Mouse (Mus musculus) neural tube, embryonic 14.5 days (tissue): ENCODE measurements around the gene Tsx. TPM values are rescaled to one million over a fixed set of nuclear protein-coding genes. Genes with fewer than 3 reads are reported as not detected.

Source experiments
- ATAC-seq: fragments of 200-750 bp; cut with Nextera tagmentation; 2 replicates; pipeline ENCODE4 v1.8.0; 2017; ENCODE audit warnings: low read depth, mild to moderate bottlenecking, moderate TSS enrichment, moderate library complexity
- H3K27ac ChIP-seq: fragments of 300-500 bp; sonication (generic); 2 replicates; pipeline ENCODE4 v1.5.1; 2014; ENCODE audit warnings: low read depth, mild to moderate bottlenecking, control low read depth, low read length, moderate library complexity, mixed read lengths
- H3K27me3 ChIP-seq: fragments of 300-500 bp; sonication (generic); 2 replicates; pipeline ENCODE4 v1.6.1; 2014; ENCODE audit warnings: low read length; ENCODE audit not compliant: control insufficient read depth, insufficient read depth
- H3K36me3 ChIP-seq: fragments of 300-500 bp; sonication (generic); 2 replicates; pipeline ENCODE4 v1.6.1; 2014; ENCODE audit warnings: low read length, mixed read lengths; ENCODE audit not compliant: control insufficient read depth, insufficient read depth
- H3K4me1 ChIP-seq: fragments of 300-500 bp; sonication (generic); 2 replicates; pipeline ENCODE4 v1.6.1; 2014; ENCODE audit warnings: low read length; ENCODE audit not compliant: control insufficient read depth, insufficient read depth
- H3K4me2 ChIP-seq: fragments of 300-500 bp; sonication (generic); 2 replicates; pipeline ENCODE4 v1.6.1; 2014; ENCODE audit warnings: mild to moderate bottlenecking, low read depth, low read length, control low read depth
- H3K4me3 ChIP-seq: fragments of 300-500 bp; sonication (generic); 2 replicates; pipeline ENCODE4 v1.5.1; 2014; ENCODE audit warnings: low read depth, low read length, control low read depth, mixed read lengths
- H3K9ac ChIP-seq: fragments of 300-500 bp; sonication (generic); replicated peaks from 2 replicates; pipeline ENCODE4 v1.6.1; 2014; ENCODE audit warnings: low read depth, mild to moderate bottlenecking, control low read depth, low read length, mixed read lengths
- H3K9me3 ChIP-seq: fragments of 300-500 bp; sonication (generic); 2 replicates; pipeline ENCODE4 v1.6.1; 2016; ENCODE audit warnings: low read length; ENCODE audit not compliant: control insufficient read depth
- WGBS: fragments of 180-500 bp; shearing (Covaris S2); extraction: QIAGEN DNeasy Blood & Tissue Kit; methylation state at CpG from one replicate; pipeline ENCODE4 v1.1.7; 2014; 5-methylcytosine and 5-hydroxymethylcytosine counted together
- polyA plus RNA-seq: library from polyadenylated mRNA; unstranded; fragments of >200 nt; fragmentation: Nextera tagmentation; extraction: Ambion mirVana; gene quantifications from 2 replicates; pipeline ENCODE4 v1.2.1, GENCODE M21; 2014

The Tsx gene
- polyA plus RNA-seq, result 0.35 TPM in 2 replicates

DNA sequence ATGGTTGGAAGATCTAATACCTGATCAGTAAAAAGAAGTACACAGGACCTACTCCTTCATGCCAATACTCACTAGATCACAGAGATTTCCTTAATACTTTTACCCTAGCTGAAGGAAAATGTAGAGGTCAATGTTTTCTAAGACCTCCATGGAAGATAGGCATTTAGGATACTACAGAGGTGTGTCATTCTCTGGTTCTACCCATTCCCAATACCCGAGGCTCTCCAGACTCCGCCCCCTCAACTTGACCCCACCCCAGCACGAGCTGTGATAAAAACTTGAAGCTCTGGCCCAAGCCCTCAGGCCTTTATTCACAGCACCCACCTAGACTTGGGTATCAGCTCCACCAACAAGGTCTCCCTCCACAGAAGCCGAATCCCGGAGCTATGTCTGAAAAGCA, at the start of gene Tsx:
Gene Tsx (plus strand): TSS at position 301 of the 400 bp plus-strand sequence.
- Histone ChIP-seq H3K4me2 (no peak within 1 kb of the TSS), H3K4me1 (no peaks in the 10 kb centered on the region), H3K9ac (no peak within 1 kb of the TSS), H3K4me3 (no peak within 1 kb of the TSS), H3K27me3 (peaks cover 3% of the 10 kb centered on the region; the same call in 1 of the 2 replicates), H3K9me3 (no peaks in the 10 kb centered on the region), H3K36me3 (no peaks in the 10 kb centered on the region), H3K27ac (no peak within 1 kb of the TSS)
- no peak for ATAC-seq
- 81% methylated on average over 5 of the region's 5 CpGs for WGBS

- Histone ChIP-seq H3K4me1 (no peaks in the 10 kb centered on the region), H3K4me3 (no peak overlapping the region), H3K9ac (no peak overlapping the region), H3K4me2 (no peak overlapping the region), H3K36me3 (no peaks in the 10 kb centered on the region), H3K27ac (no peak overlapping the region), H3K9me3 (no peaks in the 10 kb centered on the region), H3K27me3 (no peaks in the 10 kb centered on the region; the same call in 1 of the 2 replicates)
- WGBS, result 34% methylated on average over 5 of the region's 5 CpGs
- peak; percentile 56; the same call in 1 of the 2 replicates for ATAC-seq
These were observed 48.1 kb upstream of the Tsx start for GRCm38 (mm10) chrX:103366201-103366600.

DNA sequence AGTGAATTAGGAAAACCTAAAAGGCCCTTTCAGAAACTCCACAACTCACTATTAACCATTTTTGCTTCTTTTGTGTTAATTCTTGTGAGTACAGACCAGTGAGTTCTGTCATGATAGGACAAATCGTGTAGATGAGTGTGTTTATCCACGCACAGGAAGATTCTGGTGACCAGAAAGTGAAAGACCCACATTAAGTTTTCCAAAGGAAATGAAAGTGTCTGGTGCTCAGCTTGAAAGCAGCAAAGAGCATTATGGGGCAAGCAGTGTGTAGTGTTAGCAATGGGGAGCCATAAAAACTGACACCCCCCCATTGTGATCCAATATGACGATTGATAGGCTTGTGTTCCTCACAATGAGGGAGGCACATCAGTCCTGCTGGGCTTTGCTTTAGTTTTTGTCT, 45.6 kb upstream of the Tsx start:
- WGBS, result 18% methylated on average over 3 of the region's 3 CpGs

DNA sequence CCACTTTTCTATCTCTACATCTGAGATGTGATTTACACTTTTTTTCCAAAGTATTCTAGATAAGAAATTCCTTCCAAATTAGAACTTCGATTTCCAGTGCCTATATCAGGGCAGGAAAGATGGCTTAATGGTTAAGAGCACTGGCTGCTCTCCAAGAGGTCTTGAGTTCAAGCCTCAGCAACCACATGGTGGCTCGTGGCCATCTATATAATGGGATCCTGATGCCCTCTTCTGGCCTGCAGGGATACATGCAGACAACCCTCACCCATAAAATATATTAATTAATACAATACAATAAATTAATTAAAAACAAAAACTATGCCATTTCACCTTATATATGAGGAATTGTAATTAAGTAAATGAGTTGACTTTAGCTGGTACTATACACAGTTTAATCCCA, 43.0 kb upstream of the Tsx start:
- WGBS, result 86% methylated on average over 2 of the region's 2 CpGs
- H3K27ac ChIP-seq, result no peak overlapping the region

More for the DNA sequence above, 45.6 kb upstream of the Tsx start:
- Histone ChIP-seq H3K4me1 (no peaks in the 10 kb centered on the region), H3K9me3 (no peaks in the 10 kb centered on the region), H3K36me3 (no peaks in the 10 kb centered on the region), H3K4me3 (no peak overlapping the region), H3K4me2 (no peak overlapping the region), H3K27ac (no peak overlapping the region), H3K9ac (no peak overlapping the region), H3K27me3 (no peaks in the 10 kb centered on the region; the same call in none of the 2 replicates)
- ATAC-seq, result no peak

GRCm38 (mm10) chrX:103371627-103372026, 42.6 kb upstream of the Tsx start:
- WGBS, result 38% methylated on average over 2 of the region's 2 CpGs
- Histone ChIP-seq H3K9ac (no peak overlapping the region), H3K27me3 (no peaks in the 10 kb centered on the region; the same call in none of the 2 replicates), H3K27ac (no peak overlapping the region), H3K4me1 (no peaks in the 10 kb centered on the region), H3K36me3 (no peaks in the 10 kb centered on the region), H3K4me3 (no peak overlapping the region), H3K9me3 (no peaks in the 10 kb centered on the region), H3K4me2 (no peak overlapping the region)
- ATAC-seq, result peak; percentile 34; the same call in 1 of the 2 replicates

More for the DNA sequence above, 43.0 kb upstream of the Tsx start:
- no peak overlapping the region for H3K4me2 ChIP-seq
- ATAC-seq, result 0 out of 2 replicates have a peak, but pooled peaks have one; percentile 9
- no peaks in the 10 kb centered on the region for H3K9me3 ChIP-seq
- no peaks in the 10 kb centered on the region; the same call in none of the 2 replicates for H3K27me3 ChIP-seq
- no peak overlapping the region for H3K4me3 ChIP-seq
- H3K4me1 ChIP-seq, result no peaks in the 10 kb centered on the region
- H3K36me3 ChIP-seq, result no peaks in the 10 kb centered on the region
- H3K9ac ChIP-seq, result no peak overlapping the region

DNA sequence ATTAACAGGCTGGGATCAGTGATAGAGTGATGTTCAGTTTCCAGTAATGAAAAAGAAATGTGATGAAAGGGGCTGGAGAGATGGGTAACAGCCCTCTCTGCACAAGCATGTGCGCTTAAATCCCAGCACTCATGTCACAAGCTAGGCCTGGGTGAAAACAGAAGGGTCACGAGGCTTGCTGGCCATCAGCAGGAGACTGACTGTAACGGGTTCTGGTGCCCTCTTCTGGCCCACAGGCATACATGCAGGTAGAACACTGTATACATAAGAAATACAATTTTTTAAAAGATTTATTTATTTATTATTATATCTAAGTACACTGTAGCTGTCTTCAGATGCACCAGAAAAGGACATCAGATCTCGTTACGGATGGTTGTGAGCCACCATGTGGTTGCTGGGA, 40.0 kb upstream of the Tsx start:
- ATAC-seq, result peak; percentile 49; the same call in 1 of the 2 replicates
- 64% methylated on average over 5 of the region's 5 CpGs for WGBS
- H3K4me3 ChIP-seq, result no peak overlapping the region
- no peaks in the 10 kb centered on the region for H3K36me3 ChIP-seq
- H3K4me2 ChIP-seq, result no peak overlapping the region
- no peaks in the 10 kb centered on the region for H3K4me1 ChIP-seq
- no peak overlapping the region for H3K9ac ChIP-seq
- H3K27ac ChIP-seq, result no peak overlapping the region
- H3K27me3 ChIP-seq, result no peaks in the 10 kb centered on the region; the same call in none of the 2 replicates
- no peaks in the 10 kb centered on the region for H3K9me3 ChIP-seq

DNA sequence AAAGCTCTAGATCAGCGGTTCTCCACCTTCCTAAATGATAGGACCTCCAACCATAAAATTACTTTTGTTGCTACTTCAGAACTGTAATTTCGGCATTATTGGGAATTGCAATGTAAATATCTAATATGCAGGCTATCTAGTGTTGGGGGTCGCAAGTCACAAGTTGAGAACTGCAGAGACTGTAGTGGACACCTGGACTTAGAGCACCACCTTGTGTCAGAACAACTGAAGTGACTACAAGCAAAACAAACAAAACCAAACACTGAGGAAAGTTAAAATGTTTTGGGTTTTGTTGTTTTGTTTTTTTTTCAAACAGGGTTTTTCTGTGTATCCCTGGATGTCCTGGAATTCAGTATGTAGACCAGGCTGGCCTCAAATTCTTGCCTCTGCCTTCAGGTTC, 29.7 kb upstream of the Tsx start:
- no peak overlapping the region for H3K4me3 ChIP-seq
- H3K27ac ChIP-seq, result no peak overlapping the region
- H3K36me3 ChIP-seq, result no peaks in the 10 kb centered on the region
- H3K9ac ChIP-seq, result no peak overlapping the region
- no peaks in the 10 kb centered on the region for H3K27me3 ChIP-seq
- no peak for ATAC-seq
- no peak overlapping the region for H3K4me2 ChIP-seq
- H3K9me3 ChIP-seq, result no peaks in the 10 kb centered on the region
- no peaks in the 10 kb centered on the region for H3K4me1 ChIP-seq
- WGBS, result 79% methylated on average over 3 of the region's 3 CpGs

DNA sequence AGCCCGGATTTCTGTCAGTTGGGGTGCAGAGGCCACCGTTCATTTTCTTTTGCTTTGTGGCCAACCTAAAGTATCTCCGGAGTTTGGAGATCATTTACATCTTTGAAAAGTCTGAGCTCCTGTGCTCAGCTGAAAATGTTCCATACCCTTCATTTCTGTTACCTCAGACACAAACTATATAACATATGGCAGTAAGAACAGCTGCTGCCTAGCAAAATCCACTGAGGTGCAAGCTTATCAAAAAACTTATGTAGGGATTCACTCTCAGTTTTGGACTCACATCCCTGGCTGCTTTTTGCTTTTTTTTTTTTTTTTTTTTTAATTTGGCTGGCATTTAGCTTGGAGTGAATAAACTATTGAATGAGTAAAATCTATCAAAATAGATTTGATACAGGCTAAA, 26.1 kb upstream of the Tsx start:
- no peak for ATAC-seq
- Histone ChIP-seq H3K9me3 (no peaks in the 10 kb centered on the region), H3K36me3 (no peaks in the 10 kb centered on the region), H3K27ac (no peak overlapping the region), H3K4me1 (no peaks in the 10 kb centered on the region), H3K4me3 (no peak overlapping the region), H3K27me3 (peaks cover 4% of the 10 kb centered on the region; the same call in 1 of the 2 replicates), H3K4me2 (no peak overlapping the region), H3K9ac (no peak overlapping the region)
- 83% methylated on average over 3 of the region's 3 CpGs for WGBS

DNA sequence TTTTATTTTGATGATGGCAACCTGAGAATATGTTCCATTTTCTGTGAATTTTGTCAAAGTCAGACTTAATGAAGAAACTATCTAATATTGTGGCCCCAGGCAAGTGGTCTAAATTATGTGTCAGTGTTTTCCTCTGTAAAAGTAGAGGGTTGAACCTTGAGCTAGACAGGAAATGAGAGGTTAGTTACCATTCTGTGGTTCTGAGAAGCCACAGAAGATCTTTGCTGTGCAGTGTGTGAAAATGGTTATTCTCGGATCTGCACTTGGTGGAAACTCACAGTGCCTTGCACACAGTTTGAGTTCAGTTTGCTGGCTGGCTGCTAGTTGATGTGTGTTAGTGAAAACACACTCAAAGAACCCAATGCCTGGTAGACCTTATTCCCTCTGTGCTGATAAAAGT, 20.4 kb upstream of the Tsx start:
- no peak overlapping the region for H3K4me3 ChIP-seq
- no peaks in the 10 kb centered on the region for H3K36me3 ChIP-seq
- H3K27ac ChIP-seq, result no peak overlapping the region
- no peak overlapping the region for H3K4me2 ChIP-seq
- H3K9me3 ChIP-seq, result no peaks in the 10 kb centered on the region
- H3K9ac ChIP-seq, result no peak overlapping the region
- no peak for ATAC-seq
- no peaks in the 10 kb centered on the region for H3K4me1 ChIP-seq
- peaks cover 8% of the 10 kb centered on the region for H3K27me3 ChIP-seq
- WGBS, result 88% methylated on average over 1 of the region's 1 CpGs
